Mouse (Mus musculus): ENCODE results near the gene Clybl. TPM values are rescaled to one million over a fixed set of nuclear protein-coding genes. Genes with fewer than 3 reads are reported as not detected.

Clybl gene
- total RNA-seq (2023) = 1.0 and 1.3 TPM in 2 replicates

GRCm38 (mm10) chr14:122181078-122181814, at the start of gene Clybl:
Gene Clybl, plus strand, starts transcription at chr14:122181704.

GRCm38 (mm10) chr14:122450496-122451382, 269.2 kb downstream of the Clybl start, which contains the start of gene Gm5089:
Gene Gm5089, minus strand, starts transcription at chr14:122451115.

Other genes starting within 250 kb of the Clybl start
- gene Gpr183, start 216.5 kb upstream of the Clybl start, total RNA-seq (2023) = 5.7 and 6.7 TPM in 2 replicates
- gene Timm8a2, start 147.0 kb upstream of the Clybl start, total RNA-seq (2023) = not detected in 2 replicates
- gene Tm9sf2, start 74.7 kb upstream of the Clybl start, total RNA-seq (2023) = 51.5 and 77.1 TPM in 2 replicates